In the genomic region with DNA sequence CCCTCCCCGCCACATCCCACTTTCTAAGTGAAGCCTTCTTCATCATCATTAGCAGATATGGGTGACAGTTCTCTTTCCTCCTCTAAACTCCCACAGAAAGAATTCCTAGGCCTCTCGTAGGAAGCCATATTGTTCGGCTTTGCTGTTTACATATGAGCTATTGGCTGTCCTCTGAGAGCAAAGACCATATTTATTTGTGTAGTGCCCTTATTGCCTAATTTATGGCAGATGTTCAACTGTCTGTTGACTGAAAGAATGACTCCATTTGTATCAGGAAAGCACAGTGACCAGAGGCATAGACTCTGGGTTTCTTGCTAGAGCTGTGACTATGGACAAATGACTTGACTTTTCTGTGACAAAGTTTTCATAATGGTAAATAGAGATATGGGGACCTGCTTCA, we compare ENCODE assay signal across 29 mouse cellular contexts. TPM values are rescaled to one million over a fixed set of nuclear protein-coding genes. Genes with fewer than 3 reads are reported as not detected.
DNase-seq lines count a peak whose midpoint lies in the region; ATAC-seq and TF ChIP-seq lines count a peak whose summit lies in the region.
"Had no signal": no experiment of that assay in that cellular context is flagged by ENCODE, and none has a peak within 500 bp of the region (broad histone marks: within the 10 kb centered on the region; RNA-seq: fewer than 3 reads in every experiment).

No protein-coding gene starts in this region.

- ATAC-seq in liver, embryonic 15.5 days (ENCODE audit: insufficient read depth), result peak; percentile 31
- no peak for ATAC-seq in liver, embryonic 11.5 days (replicated peaks; ENCODE audit: low FRiP score)
- ATAC-seq: activated CD4-positive, CD25-positive, alpha-beta regulatory T cell, adult 4 months; CD4-positive, CD25-positive, alpha-beta regulatory T cell, adult 4 months; forebrain, embryonic 15.5 days; Patski had no signal

- no peak overlapping the region for H3K4me3 ChIP-seq in layer of hippocampus, adult 2 months
- no peak overlapping the region for H3K4me3 ChIP-seq in liver, embryonic 15.5 days (replicated peaks)
- H3K4me3 ChIP-seq in liver, embryonic 11.5 days (ENCODE audit: low read depth, low read length), result no peak overlapping the region
- H3K4me3 ChIP-seq in small intestine, adult 2 months (ENCODE audit: low read depth, low read length), result no peak overlapping the region
- H3K4me3 ChIP-seq: embryonic facial prominence, embryonic 13.5 days; embryonic facial prominence, embryonic 15.5 days; erythroblast, embryonic 14.5 days; forebrain, embryonic 10.5 days; forebrain, embryonic 12.5 days; forebrain, embryonic 15.5 days had no signal

- peaks cover 4% of the 10 kb centered on the region for H3K4me1 ChIP-seq in liver, embryonic 15.5 days (replicated peaks)
- no peaks in the 10 kb centered on the region for H3K4me1 ChIP-seq in liver, embryonic 11.5 days (replicated peaks; ENCODE audit: control insufficient read depth, insufficient read depth, low read length)
- peaks cover 17% of the 10 kb centered on the region for H3K4me1 ChIP-seq in small intestine, adult 2 months (ENCODE audit: control insufficient read depth, insufficient read depth, insufficient read length, low read length)
- H3K4me1 ChIP-seq: embryonic facial prominence, embryonic 13.5 days; forebrain, embryonic 12.5 days; forebrain, embryonic 15.5 days had no signal

- H3K4me2 ChIP-seq in liver, embryonic 15.5 days, result no peak overlapping the region
- H3K4me2 ChIP-seq in liver, embryonic 11.5 days, result no peak overlapping the region
- H3K4me2 ChIP-seq: embryonic facial prominence, embryonic 13.5 days; embryonic facial prominence, embryonic 15.5 days; forebrain, embryonic 12.5 days; forebrain, embryonic 15.5 days had no signal

- no peak for TF ChIP-seq POLR2A in small intestine, adult 2 months (IDR thresholded peaks at IDR 0.05; ENCODE audit: low read depth, low read length)

- no peaks in the 10 kb centered on the region for H3K9me3 ChIP-seq in liver, embryonic 15.5 days (replicated peaks)
- no peaks in the 10 kb centered on the region for H3K9me3 ChIP-seq in liver, embryonic 11.5 days (ENCODE audit: control insufficient read depth, low read length)
- H3K9me3 ChIP-seq: embryonic facial prominence, embryonic 13.5 days; embryonic facial prominence, embryonic 15.5 days; forebrain, embryonic 10.5 days; forebrain, embryonic 12.5 days; forebrain, embryonic 15.5 days; G1E had no signal

- no peak for DNase-seq in layer of hippocampus, adult 2 months (ENCODE audit: low spot score in 2 of 2)
- no peak for DNase-seq in layer of hippocampus, postnatal 10 days (ENCODE audit: low spot score in 2 of 2)
- no peak for DNase-seq in liver, embryonic 11.5 days (ENCODE audit: low spot score)
- peak; percentile 64 for DNase-seq in adipocyte (ENCODE audit: low spot score)
- no peak for DNase-seq in gastrocnemius, postnatal 25 days
- DNase-seq: adrenal gland, adult 2 months; adrenal gland, postnatal 10 days; adrenal gland, postnatal 25 days; B cell, adult 2 months; cerebellum, adult 11 months; cerebellum, adult 18-20 months; cerebellum, adult 8-10 months; cerebellum, adult 9-11 months; cerebellum, postnatal 36 days; embryo, embryonic 11 days had no signal

- no peaks in the 10 kb centered on the region for H3K36me3 ChIP-seq in liver, embryonic 15.5 days (replicated peaks)
- no peaks in the 10 kb centered on the region for H3K36me3 ChIP-seq in liver, embryonic 11.5 days (ENCODE audit: control insufficient read depth, insufficient read depth, low read length)
- H3K36me3 ChIP-seq in small intestine, adult 2 months (ENCODE audit: control insufficient read depth, insufficient read depth, low read length), result no peaks in the 10 kb centered on the region
- H3K36me3 ChIP-seq: embryonic facial prominence, embryonic 13.5 days; embryonic facial prominence, embryonic 15.5 days; forebrain, embryonic 10.5 days; forebrain, embryonic 12.5 days; forebrain, embryonic 15.5 days; G1E had no signal

- no peak for TF ChIP-seq CTCF in layer of hippocampus, adult 2 months (conservative IDR thresholded peaks at IDR 0.05)
- no peak for TF ChIP-seq CTCF in small intestine, adult 2 months (IDR thresholded peaks at IDR 0.05; ENCODE audit: extremely low read depth, insufficient read length, insufficient replicate concordance, low read depth, low read length)

- H3K27me3 ChIP-seq in liver, embryonic 15.5 days, result peaks cover 20% of the 10 kb centered on the region
- peaks cover 6% of the 10 kb centered on the region for H3K27me3 ChIP-seq in liver, embryonic 11.5 days (replicated peaks; ENCODE audit: control insufficient read depth, insufficient read depth, low read length)
- H3K27me3 ChIP-seq in small intestine, adult 2 months (ENCODE audit: control insufficient read depth, insufficient read depth, low read length), result no peaks in the 10 kb centered on the region
- H3K27me3 ChIP-seq: CH12.LX; embryonic facial prominence, embryonic 13.5 days; embryonic facial prominence, embryonic 15.5 days; forebrain, embryonic 12.5 days; forebrain, embryonic 15.5 days; Patski had no signal

- peak overlapping the region; percentile 95 for H3K27ac ChIP-seq in layer of hippocampus, adult 2 months
- H3K27ac ChIP-seq in liver, embryonic 15.5 days (replicated peaks), result no peak overlapping the region
- no peak overlapping the region for H3K27ac ChIP-seq in liver, embryonic 11.5 days (ENCODE audit: low read depth, low read length)
- peak overlapping the region; percentile 67; the same call in 1 of the 2 replicates for H3K27ac ChIP-seq in small intestine, adult 2 months (ENCODE audit: insufficient read depth, low read depth, low read length)
- H3K27ac ChIP-seq: embryonic facial prominence, embryonic 13.5 days; embryonic facial prominence, embryonic 15.5 days; forebrain, embryonic 10.5 days; forebrain, embryonic 12.5 days; forebrain, embryonic 15.5 days had no signal

- no peak overlapping the region for H3K9ac ChIP-seq in liver, embryonic 15.5 days
- no peak overlapping the region for H3K9ac ChIP-seq in liver, embryonic 11.5 days (ENCODE audit: low read depth, low read length)
- H3K9ac ChIP-seq: embryonic facial prominence, embryonic 13.5 days; embryonic facial prominence, embryonic 15.5 days; forebrain, embryonic 12.5 days; forebrain, embryonic 15.5 days had no signal

- WGBS in liver, embryonic 15.5 days (ENCODE audit: insufficient replicate concordance), result 61% methylated on average over 3 of the region's 3 CpGs
- 75% methylated on average over 3 of the region's 3 CpGs for WGBS in liver, embryonic 11.5 days
- 51% methylated on average over 3 of the region's 3 CpGs for WGBS in small intestine, adult 2 months

RNA-seq across cellular contexts. Expression of gene Zfp3, which starts 22.4 kb away (rescaled TPM):
- total RNA-seq in layer of hippocampus, adult 2 months (2021), result 10 to 100 TPM; 23.8 TPM
- 10 to 100 TPM; 16.2 to 17.4 TPM for total RNA-seq in layer of hippocampus, postnatal 10 days (2021)
- 1.4 TPM in 2 replicates for polyA plus RNA-seq in liver, embryonic 15.5 days (2015; fragmentation: Nextera tagmentation; extraction: Ambion mirVana)
- polyA plus RNA-seq in liver, embryonic 11.5 days (2014; fragmentation: Nextera tagmentation; extraction: Ambion mirVana), result 3.3 and 4.0 TPM in 2 replicates
- polyA plus RNA-seq in small intestine, adult 2 months (2012; rRNA removed), result 0.61 and 0.72 TPM in 2 replicates
- total RNA-seq in gastrocnemius, postnatal 25 days (2021), result 1 to 10 TPM; 8.8 to 9.6 TPM

RNA-seq across cellular contexts. Expression of gene Kif1c, which starts 41.3 kb away (rescaled TPM):
- 10 to 100 TPM; 76.5 to 89.8 TPM for total RNA-seq in layer of hippocampus, adult 2 months (2021)
- 10 to 100 TPM; 55.9 to 59.9 TPM for total RNA-seq in layer of hippocampus, postnatal 10 days (2021)
- polyA plus RNA-seq in liver, embryonic 15.5 days (2015; fragmentation: Nextera tagmentation; extraction: Ambion mirVana), result 0.79 and 0.85 TPM in 2 replicates
- polyA plus RNA-seq in liver, embryonic 11.5 days (2014; fragmentation: Nextera tagmentation; extraction: Ambion mirVana), result 3.1 and 3.8 TPM in 2 replicates
- 33.9 and 87.1 TPM in 2 replicates for polyA plus RNA-seq in small intestine, adult 2 months (2012; rRNA removed)
- 100 to 1,000 TPM; 388 to 467 TPM for total RNA-seq in gastrocnemius, postnatal 25 days (2021)

RNA-seq across cellular contexts. Expression of gene Inca1, which starts 41.6 kb away (rescaled TPM):
- total RNA-seq in layer of hippocampus, adult 2 months (2021), result 1 to 10 TPM; 2.9 to 5.0 TPM
- 1 to 10 TPM; 1.4 to 1.8 TPM for total RNA-seq in layer of hippocampus, postnatal 10 days (2021)
- polyA plus RNA-seq in liver, embryonic 15.5 days (2015; fragmentation: Nextera tagmentation; extraction: Ambion mirVana), result 1.3 and 1.6 TPM in 2 replicates
- 0.96 and 1.1 TPM in 2 replicates for polyA plus RNA-seq in liver, embryonic 11.5 days (2014; fragmentation: Nextera tagmentation; extraction: Ambion mirVana)
- polyA plus RNA-seq in small intestine, adult 2 months (2012; rRNA removed), result 0.38 and 0.79 TPM in 2 replicates
- total RNA-seq in gastrocnemius, postnatal 25 days (2021), result 1 to 10 TPM; 5.6 to 9.0 TPM
- total RNA-seq: common myeloid progenitor, adult 5-6 weeks had no signal
- polyA plus RNA-seq: erythroblast, embryonic 14.5 days had no signal

RNA-seq across cellular contexts. Expression of gene Camta2, which starts 53.7 kb away (rescaled TPM):
- total RNA-seq in layer of hippocampus, adult 2 months (2021), result 100 to 1,000 TPM; 387 to 403 TPM
- 100 to 1,000 TPM; 183 to 189 TPM for total RNA-seq in layer of hippocampus, postnatal 10 days (2021)
- 3.3 and 3.4 TPM in 2 replicates for polyA plus RNA-seq in liver, embryonic 15.5 days (2015; fragmentation: Nextera tagmentation; extraction: Ambion mirVana)
- polyA plus RNA-seq in liver, embryonic 11.5 days (2014; fragmentation: Nextera tagmentation; extraction: Ambion mirVana), result 10.4 and 13.1 TPM in 2 replicates
- 27.7 and 66.7 TPM in 2 replicates for polyA plus RNA-seq in small intestine, adult 2 months (2012; rRNA removed)
- total RNA-seq in gastrocnemius, postnatal 25 days (2021), result 10 to 100 TPM; 36.9 to 37.3 TPM

Comparison
In these comparisons a context has a peak if more than half of its experiments do, and no peak if none do; other contexts are left out.
1. H3K27ac ChIP-seq: peak in layer of hippocampus, adult 2 months (single experiment) and small intestine, adult 2 months (single experiment); none in liver, embryonic 15.5 days (single experiment) and liver, embryonic 11.5 days (single experiment).
2. RNA of gene Kif1c, which starts 41.3 kb away (total RNA-seq): 388 to 467 TPM in gastrocnemius, postnatal 25 days; 76.5 to 89.8 TPM in layer of hippocampus, adult 2 months and 55.9 to 59.9 TPM in layer of hippocampus, postnatal 10 days; every median in the first group is over 4 times any median in the second.